Mouse (Mus musculus): ENCODE results near the gene Zfp1.

Zfp1 gene

GRCm38 (mm10) chr8:111625694-111626527 lies 17.3 kb upstream of the Zfp1 start:
- DNase-seq (ENCODE audit: low spot score in 2 of 2), result peak; percentile 70 to 89

DNA sequence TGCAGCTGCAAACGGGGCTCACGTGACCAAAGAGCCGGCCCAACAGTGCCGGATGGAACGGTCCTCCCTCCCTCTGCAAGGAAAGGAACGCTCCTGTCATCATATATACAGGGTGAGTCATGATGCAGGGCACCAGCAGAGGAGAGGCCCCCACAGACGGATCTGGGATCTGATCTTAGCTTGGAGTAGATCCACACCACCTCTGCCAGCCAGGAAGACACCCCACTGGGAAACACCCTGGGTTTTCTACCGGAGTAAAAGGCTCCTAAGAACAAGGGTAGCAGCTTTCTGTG lies 16.7 kb upstream of the Zfp1 start:
- DNase-seq (ENCODE audit: low spot score in 2 of 2), result no peak

DNA sequence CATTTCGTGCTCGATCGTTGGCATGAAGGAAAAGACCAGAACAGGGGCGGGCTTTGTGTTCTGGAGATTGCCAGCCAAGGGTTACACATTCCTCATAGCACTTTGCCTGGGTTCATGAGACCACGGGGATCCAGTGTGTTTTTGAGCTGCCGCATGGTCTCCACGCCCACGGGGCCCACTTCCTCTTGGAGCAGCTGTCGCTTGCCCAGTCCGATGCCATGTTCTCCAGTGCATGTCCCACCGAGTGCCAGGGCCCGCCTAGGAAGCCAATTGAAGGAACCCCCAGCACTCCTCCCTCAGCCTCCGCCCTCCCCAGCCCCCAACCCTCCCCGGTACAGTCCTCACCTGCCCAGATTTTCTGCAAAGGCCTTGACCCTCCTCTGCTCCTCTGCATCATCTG lies 16.3 kb upstream of the Zfp1 start:
- DNase-seq (ENCODE audit: low spot score in 2 of 2), result peak in 1 of 2 experiments; percentile 63

DNA sequence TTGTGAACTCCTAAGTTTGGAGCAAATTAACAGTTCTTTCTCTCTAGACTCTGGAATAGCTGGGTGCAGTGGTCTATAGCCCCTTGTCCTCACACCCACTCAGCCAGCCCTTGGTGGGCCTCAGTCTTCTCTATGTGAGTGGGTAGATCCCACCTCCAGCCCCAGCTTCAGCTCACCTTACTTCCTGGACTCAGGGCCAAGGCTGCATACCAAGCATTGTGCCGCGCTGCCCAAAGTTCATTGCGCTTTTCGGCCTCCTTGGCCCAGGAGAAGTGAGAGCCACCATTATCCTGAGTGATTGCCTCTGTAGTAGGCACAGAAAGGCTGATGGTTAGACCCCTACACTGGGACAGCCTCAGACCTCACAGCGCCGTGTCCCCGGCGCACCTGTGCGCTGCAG lies 15.3 kb upstream of the Zfp1 start:
- DNase-seq (ENCODE audit: low spot score in 2 of 2), result no peak

GRCm38 (mm10) chr8:111628401-111628800 lies 14.8 kb upstream of the Zfp1 start:
- peak in 1 of 2 experiments; percentile 62 for DNase-seq (ENCODE audit: low spot score in 2 of 2)

- DNase-seq (ENCODE audit: low spot score in 2 of 2), result peak in 1 of 2 experiments; percentile 61
Observed at GRCm38 (mm10) chr8:111628894-111629501, 14.2 kb upstream of the Zfp1 start.

- peak in 1 of 2 experiments; percentile 64 for DNase-seq (ENCODE audit: low spot score in 2 of 2)
Observed at GRCm38 (mm10) chr8:111630105-111630521, 13.1 kb upstream of the Zfp1 start, which contains the start of gene Ldhd. Ldhd (minus strand) TSS chr8:111630374.

- no peak for DNase-seq (ENCODE audit: low spot score in 2 of 2)
Observed at GRCm38 (mm10) chr8:111631589-111631988, 11.6 kb upstream of the Zfp1 start.

DNA sequence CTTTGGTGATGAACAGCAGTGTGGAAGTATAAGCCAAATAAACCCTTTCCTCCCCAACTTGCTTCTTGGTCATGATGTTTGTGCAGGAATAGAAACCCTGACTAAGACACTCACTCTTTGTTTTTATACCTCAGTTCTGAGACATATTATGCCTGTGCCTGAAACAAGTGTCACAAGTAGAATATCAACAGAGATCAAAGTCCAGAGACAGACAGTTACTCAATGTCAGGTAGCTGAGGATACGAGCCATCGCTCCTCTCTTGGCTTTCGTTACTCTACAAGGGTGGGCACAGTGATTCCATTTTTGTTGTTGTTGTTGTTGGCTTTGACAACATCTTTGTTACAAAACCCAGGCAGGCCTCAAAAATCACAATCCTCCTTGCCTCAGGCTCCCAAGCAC lies 10.2 kb upstream of the Zfp1 start:
- no peak for DNase-seq (ENCODE audit: low spot score in 2 of 2)

DNA sequence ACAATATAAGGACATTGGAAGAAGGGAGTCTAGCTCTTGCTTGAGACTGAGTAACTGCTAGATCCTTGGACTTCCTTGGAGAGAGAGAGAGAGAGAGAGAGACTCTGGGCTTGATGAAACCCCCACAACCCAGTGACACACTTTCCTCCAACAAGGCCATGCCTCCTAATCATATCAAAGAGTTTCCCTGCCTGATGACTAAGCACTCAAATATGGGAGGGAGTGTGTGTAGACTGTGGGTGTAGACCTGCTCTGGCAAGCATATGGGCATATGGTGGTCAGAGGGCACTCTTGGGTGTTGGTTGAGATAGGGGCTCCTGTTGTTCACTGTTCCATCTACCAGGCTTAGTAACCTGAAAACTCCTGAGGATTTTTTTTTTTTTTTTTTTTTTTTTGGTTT lies 5.1 kb upstream of the Zfp1 start:
- no peak for DNase-seq (ENCODE audit: low spot score in 2 of 2)

DNA sequence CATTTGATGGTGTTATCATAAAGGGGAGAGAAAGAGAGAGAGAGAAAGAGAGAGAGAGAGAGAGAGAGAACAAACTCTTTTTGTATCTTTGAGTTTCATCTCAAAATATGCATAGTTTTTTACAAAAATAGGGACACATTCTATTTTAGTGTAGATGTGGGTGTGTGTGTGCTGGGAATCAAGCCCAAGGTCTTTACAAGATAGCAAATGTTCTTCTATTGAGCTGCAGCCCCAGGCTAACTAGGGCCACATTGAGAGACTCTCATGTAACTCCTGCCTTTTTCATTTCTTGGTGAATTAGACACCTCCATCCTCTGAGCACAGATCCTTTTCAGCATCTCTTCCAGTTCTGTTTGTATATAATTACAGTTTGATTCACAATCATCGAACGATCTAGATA lies 2.1 kb upstream of the Zfp1 start:
- no peak for DNase-seq (ENCODE audit: low spot score in 2 of 2)

DNA sequence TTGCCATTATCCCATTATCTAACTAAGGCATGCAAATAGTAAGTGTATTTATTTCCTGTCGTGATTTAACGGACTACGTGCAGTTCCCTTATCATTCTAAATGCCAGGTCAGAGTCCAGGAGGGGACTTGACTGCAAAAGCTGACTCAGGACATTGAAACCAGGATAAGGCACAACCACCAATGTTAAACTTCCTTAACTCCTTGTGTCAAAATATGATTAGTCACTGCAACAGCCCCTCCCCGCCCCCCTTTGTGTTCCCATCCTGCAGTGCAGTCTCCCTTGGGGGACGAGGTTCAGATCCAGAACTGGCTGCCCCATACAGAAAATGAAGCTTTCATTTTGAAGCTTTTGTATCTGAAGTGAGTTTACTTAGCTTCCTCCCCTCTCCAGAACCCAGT lies 705 bp upstream of the Zfp1 start:
- DNase-seq (ENCODE audit: low spot score in 2 of 2), result peak in 1 of 2 experiments; percentile 16

DNA sequence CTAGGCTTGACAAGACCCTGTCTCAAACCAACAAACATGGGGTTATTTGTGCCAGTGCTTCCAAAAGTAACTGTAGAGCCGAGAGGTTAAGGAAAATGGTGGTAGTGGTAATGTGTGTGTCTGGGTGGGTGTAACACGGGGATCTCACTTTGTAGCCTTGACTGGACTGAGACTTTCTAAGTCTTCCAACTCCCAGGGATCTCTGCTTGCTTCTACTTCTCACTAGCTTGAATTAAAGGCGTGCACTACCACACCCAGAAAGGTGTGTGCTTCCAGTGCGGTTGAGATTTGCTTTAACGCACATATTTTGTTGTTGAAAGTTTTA lies 300 bp upstream of the Zfp1 start:
- no peak for DNase-seq (ENCODE audit: low spot score in 2 of 2)

DNA sequence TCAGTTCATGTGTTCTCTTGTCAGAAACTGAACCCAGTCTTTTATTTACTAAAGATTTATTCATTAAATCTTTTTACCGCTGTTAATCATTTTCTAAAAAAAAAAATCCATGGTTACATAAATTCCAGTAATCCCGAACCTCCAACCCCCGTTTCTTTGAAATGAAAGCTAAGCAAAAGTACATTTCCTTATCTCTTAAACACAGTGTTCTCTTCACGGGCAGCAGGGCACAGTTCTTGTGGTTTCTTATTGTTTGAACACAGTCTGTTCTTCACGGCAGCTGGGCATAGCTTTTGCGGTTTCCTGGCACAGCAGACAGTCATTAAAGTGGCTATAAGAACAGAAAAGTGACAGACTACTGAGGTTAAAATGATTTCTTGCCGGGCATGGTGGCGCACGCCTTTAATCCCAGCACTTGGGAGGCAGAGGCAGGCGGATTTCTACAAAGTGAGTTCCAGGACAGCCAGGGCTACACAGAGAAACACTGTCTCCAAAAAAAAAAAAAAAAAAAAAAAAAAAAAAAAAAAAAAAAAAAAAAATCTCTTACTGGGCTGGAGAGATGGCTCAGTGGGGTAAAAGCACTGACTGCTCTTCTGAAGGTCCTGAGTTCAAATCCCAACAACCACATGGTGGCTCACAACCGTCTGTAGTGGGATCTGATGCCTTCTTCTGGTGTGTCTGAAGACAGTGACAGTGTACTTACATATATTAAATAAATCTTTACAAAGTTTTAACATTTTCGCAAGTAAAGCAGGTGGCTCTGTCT lies 1.3 kb downstream of the Zfp1 start:
- DNase-seq (ENCODE audit: low spot score in 2 of 2), result peak in 1 of 2 experiments; percentile 42

DNA sequence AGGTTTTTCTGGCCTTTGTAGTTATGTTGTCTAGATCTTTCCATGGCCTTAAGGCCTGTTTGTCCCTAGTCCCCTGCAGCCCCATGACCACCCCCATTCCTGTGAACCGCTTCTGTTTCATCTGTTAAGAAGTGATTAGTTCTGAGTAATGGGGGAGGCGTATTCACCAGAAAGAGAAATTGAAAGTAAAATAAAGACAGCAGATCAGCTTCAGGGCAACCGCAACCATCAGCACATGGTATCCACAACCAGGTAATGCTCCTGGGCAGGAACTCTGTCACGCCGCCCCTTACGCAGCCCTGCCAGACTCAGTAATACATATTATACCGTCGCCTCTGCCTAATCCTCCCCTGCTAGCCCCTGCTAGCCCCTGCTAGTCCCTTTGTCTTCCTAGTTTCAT lies 2.5 kb downstream of the Zfp1 start:
- DNase-seq (ENCODE audit: low spot score in 2 of 2), result no peak

GRCm38 (mm10) chr8:111648834-111649233 lies 5.6 kb downstream of the Zfp1 start:
- DNase-seq (ENCODE audit: low spot score in 2 of 2), result no peak

DNA sequence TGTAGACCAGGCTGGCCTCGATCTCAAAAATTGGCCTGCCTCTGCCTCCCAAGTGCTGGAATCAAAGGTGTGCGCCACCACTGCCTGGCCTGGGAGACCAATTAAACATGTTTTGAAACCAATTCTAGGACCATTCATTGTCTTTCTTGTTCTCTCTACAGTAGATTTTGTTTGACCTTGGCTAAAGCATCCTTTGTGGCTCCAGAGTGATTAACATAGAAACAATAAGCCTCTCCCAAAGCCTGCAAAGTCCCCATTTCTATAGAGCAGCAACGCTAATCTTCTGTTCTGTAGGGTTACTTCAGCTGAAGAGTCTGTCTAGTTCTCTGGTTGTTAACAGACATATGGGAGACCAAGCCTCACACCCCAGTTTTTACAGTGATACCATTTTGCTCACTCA lies 7.5 kb downstream of the Zfp1 start:
- no peak for DNase-seq (ENCODE audit: low spot score in 2 of 2)

GRCm38 (mm10) chr8:111653524-111653923 lies 10.3 kb downstream of the Zfp1 start:
- no peak for DNase-seq (ENCODE audit: low spot score in 2 of 2)

GRCm38 (mm10) chr8:111657312-111657854 lies 14.2 kb downstream of the Zfp1 start:
- DNase-seq (ENCODE audit: low spot score in 2 of 2), result no peak

DNA sequence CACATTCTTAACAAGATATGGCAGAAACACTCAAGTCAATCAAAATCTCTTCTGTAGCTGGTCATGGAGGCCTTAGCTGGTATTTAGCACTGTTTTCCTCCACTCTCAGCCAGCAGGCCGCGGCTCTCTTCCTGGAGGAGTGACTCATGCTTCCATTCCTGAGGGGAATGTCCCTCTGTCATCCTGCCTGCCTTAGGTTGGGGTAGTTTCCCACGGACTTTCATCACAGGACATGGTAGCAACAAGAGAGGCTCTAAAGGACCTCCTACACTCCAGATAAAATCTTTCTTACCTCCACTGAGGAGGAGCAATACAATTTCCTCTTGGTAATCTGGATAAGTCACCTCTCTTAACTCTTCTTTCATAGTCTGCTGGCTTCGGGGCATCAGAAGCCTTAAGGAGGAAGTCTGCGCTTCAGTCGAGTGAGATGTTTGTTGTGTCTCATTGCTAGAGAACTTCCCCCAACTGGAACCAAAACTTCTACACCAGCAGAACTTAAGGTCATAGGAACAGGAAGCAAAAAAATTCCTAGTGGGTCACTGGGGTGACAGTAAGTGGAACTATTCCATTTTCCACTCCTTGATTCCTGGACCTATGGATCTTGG lies 15.7 kb downstream of the Zfp1 start:
- no peak for DNase-seq (ENCODE audit: low spot score in 2 of 2)

GRCm38 (mm10) chr8:111662473-111662872 lies 19.3 kb downstream of the Zfp1 start:
- peak; percentile 71 to 87 for DNase-seq (ENCODE audit: low spot score in 2 of 2)

DNA sequence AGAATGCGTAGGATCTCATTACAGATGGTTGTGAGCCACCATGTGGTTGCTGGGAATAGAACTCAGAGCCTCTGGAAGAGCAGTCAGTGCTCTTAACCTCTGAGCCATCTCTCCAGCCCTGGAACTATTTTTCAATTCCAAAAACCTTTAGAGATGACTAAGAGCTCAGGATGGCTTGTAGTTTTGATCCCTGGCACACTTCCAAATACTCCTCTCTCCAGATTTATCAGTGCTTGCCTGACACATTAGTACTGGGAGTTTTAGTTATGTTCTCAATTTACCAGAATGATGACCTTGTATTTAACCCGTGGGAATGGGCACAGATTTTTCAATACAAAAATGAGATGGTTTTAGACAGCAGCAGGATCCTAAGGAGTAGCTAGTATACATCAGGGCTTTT lies 23.6 kb downstream of the Zfp1 start:
- no peak for DNase-seq (ENCODE audit: low spot score in 2 of 2)
